In the genomic region with DNA sequence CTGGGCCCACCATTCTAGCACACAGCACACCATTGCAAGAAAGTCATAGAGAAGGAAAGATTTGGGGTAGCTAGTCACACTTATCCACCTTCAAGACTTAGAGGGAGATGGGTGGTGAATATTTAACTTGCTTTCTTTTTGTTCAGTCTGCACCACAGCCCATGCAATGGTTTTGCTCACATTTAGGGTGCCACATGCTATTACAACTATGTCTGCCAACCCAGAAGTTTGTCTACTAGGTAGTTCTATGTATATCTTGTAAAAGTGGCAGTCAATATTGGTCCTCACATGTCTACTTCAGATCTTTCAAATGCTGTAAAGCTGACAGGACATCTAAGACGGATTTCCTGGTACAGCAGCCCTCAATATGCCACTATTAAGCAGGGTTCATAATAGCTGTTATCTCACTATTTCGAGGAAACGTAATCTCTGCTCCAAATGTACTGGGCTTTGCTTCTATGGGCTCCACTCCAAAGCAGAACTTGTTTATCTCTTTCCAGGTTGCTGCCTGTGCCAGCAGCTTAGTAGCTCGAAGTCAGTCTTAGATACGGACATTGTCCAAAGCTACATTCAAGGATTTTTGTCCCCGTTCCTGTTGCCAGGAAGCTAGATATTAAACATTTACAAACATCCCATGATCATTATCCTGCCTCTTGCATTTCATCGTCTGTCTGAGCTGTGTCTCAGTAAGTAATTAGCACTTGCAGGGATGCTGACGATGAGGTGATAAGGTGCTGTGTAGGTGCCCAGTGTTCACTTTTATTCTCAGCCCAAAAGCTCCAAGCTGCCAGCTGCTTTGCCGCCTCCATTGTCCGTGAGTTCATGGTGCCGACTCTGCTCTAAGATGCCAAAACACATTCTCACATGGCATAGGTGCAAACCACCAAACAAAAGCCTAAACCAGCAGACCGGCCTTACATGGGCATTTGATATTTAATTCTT, we compare ENCODE assay signal across 14 mouse cellular contexts.
A peak's percentile ranks its signal among the peaks of the same experiment; 100 is the strongest.
DNase-seq lines count a peak whose midpoint lies in the region; ATAC-seq and TF ChIP-seq lines count a peak whose summit lies in the region.
"Had no signal": no experiment of that assay in that cellular context is flagged by ENCODE, and none has a peak within 500 bp of the region (broad histone marks: within the 10 kb centered on the region; RNA-seq: fewer than 3 reads in every experiment).

No protein-coding gene starts in this region.

- no peak overlapping the region for H3K4me3 ChIP-seq in intestine, postnatal 0 days (ENCODE audit: low read depth, low read length)
- H3K4me3 ChIP-seq in midbrain, embryonic 13.5 days (replicated peaks): no peak overlapping the region
- H3K4me3 ChIP-seq in midbrain, embryonic 15.5 days: no peak overlapping the region
- H3K4me3 ChIP-seq: liver, embryonic 15.5 days had no signal

- DNase-seq in frontal cortex, postnatal 10 days (ENCODE audit: low spot score in 2 of 2): no peak
- DNase-seq in kidney, adult 9 months: peak; percentile 13
- DNase-seq in kidney, adult 11 months: no peak
- DNase-seq in Muller cell, postnatal 12 days (ENCODE audit: inconsistent ontology term): peak; percentile 47
- DNase-seq: cerebellum, adult 9-10 months; gastrocnemius, postnatal 14 days; left cerebral cortex, postnatal 4 days; thymus, adult 18-20 months had no signal

- H3K27ac ChIP-seq in intestine, postnatal 0 days (ENCODE audit: low read depth, low read length): no peak overlapping the region
- H3K27ac ChIP-seq in midbrain, embryonic 13.5 days: no peak overlapping the region
- H3K27ac ChIP-seq in midbrain, embryonic 15.5 days: no peak overlapping the region
- H3K27ac ChIP-seq: kidney, postnatal 0 days; liver, embryonic 15.5 days had no signal

- no peaks in the 10 kb centered on the region for H3K4me1 ChIP-seq in intestine, postnatal 0 days (replicated peaks; ENCODE audit: control insufficient read depth, insufficient read depth, low read length)
- no peaks in the 10 kb centered on the region for H3K4me1 ChIP-seq in midbrain, embryonic 13.5 days (replicated peaks)
- no peaks in the 10 kb centered on the region for H3K4me1 ChIP-seq in midbrain, embryonic 15.5 days
- H3K4me1 ChIP-seq: liver, embryonic 15.5 days had no signal

- no peak overlapping the region for H3K9ac ChIP-seq in intestine, postnatal 0 days (ENCODE audit: low read depth, low read length)
- H3K9ac ChIP-seq in midbrain, embryonic 13.5 days (replicated peaks): no peak overlapping the region
- H3K9ac ChIP-seq in midbrain, embryonic 15.5 days: no peak overlapping the region
- H3K9ac ChIP-seq: liver, embryonic 15.5 days had no signal

- TF ChIP-seq CTCF in intestine, postnatal 0 days (IDR thresholded peaks at IDR 0.05; ENCODE audit: low read depth): no peak

- H3K9me3 ChIP-seq in intestine, postnatal 0 days (ENCODE audit: control insufficient read depth): no peaks in the 10 kb centered on the region
- no peaks in the 10 kb centered on the region for H3K9me3 ChIP-seq in midbrain, embryonic 13.5 days
- no peaks in the 10 kb centered on the region for H3K9me3 ChIP-seq in midbrain, embryonic 15.5 days
- H3K9me3 ChIP-seq: liver, embryonic 15.5 days had no signal

- H3K27me3 ChIP-seq in intestine, postnatal 0 days (replicated peaks; ENCODE audit: control insufficient read depth, insufficient read depth, low read length): no peaks in the 10 kb centered on the region
- no peaks in the 10 kb centered on the region for H3K27me3 ChIP-seq in midbrain, embryonic 13.5 days
- H3K27me3 ChIP-seq in midbrain, embryonic 15.5 days (replicated peaks): no peaks in the 10 kb centered on the region
- H3K27me3 ChIP-seq: liver, embryonic 15.5 days had no signal

- 42% methylated on average over 12 of the region's 12 CpGs for WGBS in intestine, postnatal 0 days
- WGBS in midbrain, embryonic 13.5 days: 84% methylated on average over 12 of the region's 12 CpGs
- 64% methylated on average over 12 of the region's 12 CpGs for WGBS in midbrain, embryonic 15.5 days

- H3K36me3 ChIP-seq in intestine, postnatal 0 days (ENCODE audit: control insufficient read depth, insufficient read depth): no peaks in the 10 kb centered on the region
- H3K36me3 ChIP-seq in midbrain, embryonic 13.5 days: no peaks in the 10 kb centered on the region
- H3K36me3 ChIP-seq in midbrain, embryonic 15.5 days (replicated peaks): no peaks in the 10 kb centered on the region
- H3K36me3 ChIP-seq: liver, embryonic 15.5 days had no signal

- 0 out of 2 replicates have a peak overlapping the region, but pooled peaks have one; percentile 13 for H3K4me2 ChIP-seq in intestine, postnatal 0 days (replicated peaks; ENCODE audit: low read depth)
- H3K4me2 ChIP-seq in midbrain, embryonic 13.5 days (replicated peaks): no peak overlapping the region
- no peak overlapping the region for H3K4me2 ChIP-seq in midbrain, embryonic 15.5 days
- H3K4me2 ChIP-seq: liver, embryonic 15.5 days had no signal

- ATAC-seq in frontal cortex, adult (ENCODE audit: low TSS enrichment): peak; percentile 45
- no peak for ATAC-seq in intestine, postnatal 0 days
- no peak for ATAC-seq in midbrain, embryonic 13.5 days
- no peak for ATAC-seq in midbrain, embryonic 15.5 days (replicated peaks)

Comparison
In these comparisons a context has a peak if more than half of its experiments do, and no peak if none do; other contexts are left out.
1. DNase-seq: peak in kidney, adult 9 months (single experiment) and Muller cell, postnatal 12 days (single experiment); none in frontal cortex, postnatal 10 days (0 of 2) and kidney, adult 11 months (single experiment).